Mouse (Mus musculus) retina, postnatal 1 day (tissue): ENCODE results near the gene Mthfsl.
"Not testable (repeated sequence)": the region's sequence is repeated elsewhere in the genome, so short reads cannot be mapped to it uniquely, and the experiment has no call there.

Experiments used
- DNase-seq: peaks from one replicate; pipeline ENCODE4 v3.0.0-alpha.2; 2012

The Mthfsl gene

DNA sequence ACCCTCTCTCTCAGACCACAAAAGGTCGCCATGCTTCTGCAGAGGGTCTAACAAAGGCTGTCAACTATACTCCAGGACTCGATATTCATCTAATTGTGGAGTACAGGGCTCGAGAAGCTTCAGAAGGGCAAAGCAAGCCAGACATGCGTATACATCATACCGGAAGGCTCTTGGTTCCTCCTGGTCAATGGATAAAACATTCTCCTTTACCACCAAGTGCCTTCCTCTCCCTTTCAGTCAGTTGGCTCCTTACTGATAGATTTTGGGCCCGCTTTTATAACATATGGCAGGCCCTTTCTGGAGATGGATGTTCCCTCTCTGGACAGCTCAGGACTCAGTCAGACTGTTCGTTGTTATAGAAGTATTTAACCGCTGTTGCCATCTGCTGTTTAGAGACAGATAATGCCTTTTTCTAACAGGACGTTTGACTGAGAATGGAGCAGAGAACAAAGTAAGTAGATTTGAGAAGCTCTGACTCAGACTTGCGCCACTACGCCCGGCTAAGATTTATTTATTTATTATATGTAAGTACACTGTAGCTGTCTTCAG is at the start of gene Mthfsl:
Gene Mthfsl (minus strand): TSS at position 308 of the 549 bp plus-strand sequence.
- peak; percentile 25 for DNase-seq

DNA sequence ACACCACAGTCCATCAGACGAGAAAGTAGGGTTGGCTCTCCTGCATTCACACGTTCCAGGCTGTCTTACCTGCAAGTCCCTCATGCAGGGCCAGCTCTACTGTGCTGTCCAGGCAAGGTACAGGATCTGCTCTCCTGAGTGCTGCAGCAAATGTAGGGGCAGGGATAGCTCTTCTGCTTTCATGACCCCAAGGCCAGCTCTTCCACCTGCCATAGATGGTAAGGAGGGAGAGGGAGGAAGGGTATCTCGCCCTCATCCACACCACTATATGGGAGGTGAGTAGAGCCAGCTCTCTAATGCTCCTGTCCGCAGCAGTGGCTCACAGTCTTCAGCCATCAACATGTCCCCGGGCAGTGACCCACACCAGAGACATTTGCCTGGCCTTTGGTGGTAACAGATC is 49.4 kb upstream of the Mthfsl start:
- not testable (repeated sequence) for DNase-seq

DNA sequence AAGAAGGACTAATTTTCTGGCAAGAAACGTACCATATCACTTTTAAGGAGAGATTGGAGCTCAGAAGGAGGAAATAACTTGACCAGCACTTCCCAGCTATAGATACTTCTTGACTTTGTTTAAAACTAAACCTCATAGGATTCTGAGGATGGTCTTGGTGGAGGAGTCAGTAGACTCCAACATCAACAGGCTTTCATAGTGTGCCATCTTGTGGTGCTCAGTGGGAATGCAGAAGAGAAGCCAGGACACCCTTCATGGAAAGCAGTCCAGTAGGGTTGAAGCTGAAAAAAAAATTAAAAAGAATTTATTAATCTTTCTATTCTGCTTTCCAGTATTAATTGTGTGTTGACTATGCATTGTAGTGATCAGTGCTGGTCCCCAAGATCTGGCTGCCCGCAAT is 26.6 kb upstream of the Mthfsl start:
- not testable (repeated sequence) for DNase-seq

DNA sequence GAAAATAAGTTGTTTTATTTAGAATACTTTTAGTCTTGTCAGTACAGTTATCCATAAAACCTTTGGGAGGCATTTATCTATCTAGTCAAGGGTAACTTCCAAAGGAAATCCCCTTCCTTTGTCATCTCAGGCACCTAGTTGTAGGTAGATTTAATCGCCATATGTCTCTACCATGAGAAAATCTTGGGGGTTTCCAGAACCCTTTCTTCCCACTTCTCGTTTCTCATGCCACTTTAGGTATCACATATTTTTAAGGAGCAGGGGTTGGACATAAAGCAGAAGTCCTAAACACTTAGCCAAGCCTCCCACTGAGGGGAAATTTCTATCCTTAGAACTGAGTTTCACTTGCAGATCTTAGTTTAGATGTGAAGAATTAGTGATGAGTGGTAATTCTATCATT is 25.9 kb upstream of the Mthfsl start:
- not testable (repeated sequence) for DNase-seq

DNA sequence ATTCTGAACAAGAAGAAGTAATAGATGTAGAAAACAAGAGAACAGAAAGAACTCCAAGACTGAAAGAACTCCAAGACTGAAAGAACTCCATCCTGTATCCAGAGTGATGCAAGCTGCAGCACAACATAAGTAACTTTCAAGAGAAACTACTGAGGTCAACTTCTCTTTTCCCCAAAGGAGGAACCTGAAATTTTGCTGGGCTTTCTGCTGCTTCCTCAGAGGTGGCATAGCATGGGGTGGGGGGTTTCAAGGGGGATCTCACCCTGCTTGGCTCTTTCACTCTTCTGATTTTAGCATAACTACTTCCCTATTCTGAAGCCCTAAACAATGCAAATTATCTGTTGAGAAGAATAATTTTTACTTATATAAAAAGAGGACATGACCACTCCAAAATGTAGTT is 15.2 kb upstream of the Mthfsl start:
- DNase-seq = not testable (repeated sequence)

DNA sequence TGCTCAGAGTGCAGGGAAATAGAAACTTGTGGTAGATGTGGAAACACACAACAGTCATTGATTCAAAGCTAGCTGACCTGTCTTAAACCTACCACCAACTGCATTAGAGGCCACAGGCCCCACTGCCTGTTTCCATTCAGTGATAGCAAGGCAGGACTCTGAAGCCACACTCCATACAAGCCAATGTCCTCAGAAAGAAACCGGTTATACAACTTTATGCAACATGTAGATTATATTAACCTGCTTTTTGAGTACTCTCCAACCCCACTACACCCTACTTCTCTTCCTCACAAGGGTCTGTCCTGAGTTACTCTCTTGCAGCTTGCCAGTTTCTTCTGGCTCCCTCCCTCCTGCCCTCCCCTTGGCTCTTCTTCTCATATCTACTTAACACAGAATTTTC is 13.1 kb upstream of the Mthfsl start:
- not testable (repeated sequence) for DNase-seq

DNA sequence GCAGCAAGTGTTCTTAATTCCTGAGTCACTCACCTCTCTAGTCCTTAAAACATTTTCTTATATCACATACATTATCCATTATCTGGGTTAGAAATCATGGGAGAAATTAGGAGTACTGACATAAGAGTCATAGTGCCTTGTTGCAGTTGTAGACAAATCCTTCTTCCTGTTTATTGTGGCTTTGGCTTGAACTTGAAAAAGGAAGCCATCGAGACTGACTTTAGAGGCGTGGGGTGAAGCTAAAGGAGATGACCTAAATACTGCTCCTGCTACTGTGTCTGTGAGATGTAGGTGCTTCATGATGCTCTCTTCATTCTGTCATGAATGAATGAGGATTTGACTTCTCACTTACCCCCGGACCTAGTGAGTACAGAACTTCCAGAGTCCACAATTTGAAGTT is 12.2 kb upstream of the Mthfsl start:
- not testable (repeated sequence) for DNase-seq

DNA sequence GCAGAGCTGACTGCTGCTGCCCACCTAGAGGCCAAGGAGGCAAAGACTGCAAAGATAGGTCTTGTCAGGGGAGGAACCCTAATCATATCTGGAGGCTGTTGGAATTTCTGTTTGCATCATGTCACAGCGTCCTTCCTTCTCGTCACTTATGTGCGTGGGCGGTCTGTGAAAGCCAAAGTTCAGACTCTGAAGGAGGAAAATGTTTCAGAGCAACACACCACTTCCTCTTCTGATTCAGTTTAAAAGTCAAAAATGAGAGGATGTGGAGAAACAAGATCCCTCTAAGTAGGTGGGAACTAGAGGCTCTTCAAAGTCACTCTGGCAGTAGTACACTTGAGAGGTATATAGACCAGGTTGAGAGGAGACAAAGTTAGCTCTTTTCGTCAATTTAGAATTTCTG is 11.6 kb upstream of the Mthfsl start, which contains the start of gene Bcl2a1d:
Gene Bcl2a1d (minus strand): TSS at position 187 of the 400 bp plus-strand sequence.
- not testable (repeated sequence) for DNase-seq

DNA sequence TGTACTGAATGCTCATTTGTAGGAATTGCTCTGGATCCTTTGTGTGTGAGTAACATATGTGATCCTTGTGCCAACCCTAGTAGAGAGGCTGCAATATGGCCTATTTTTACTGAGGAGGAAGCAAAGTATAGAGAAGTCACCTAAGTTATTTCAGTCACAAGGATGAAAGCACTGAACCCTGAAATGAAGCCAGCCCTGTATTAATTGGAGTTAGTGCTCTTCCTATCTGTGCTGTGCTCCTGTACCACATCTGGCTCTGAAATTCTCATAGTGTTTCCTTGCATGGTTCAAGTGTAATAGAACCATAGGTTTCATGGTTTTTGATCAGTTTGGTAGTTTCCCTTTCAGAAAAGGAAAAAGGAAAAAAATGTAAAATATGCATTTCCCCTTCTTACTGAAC is 8.2 kb upstream of the Mthfsl start:
- not testable (repeated sequence) for DNase-seq

DNA sequence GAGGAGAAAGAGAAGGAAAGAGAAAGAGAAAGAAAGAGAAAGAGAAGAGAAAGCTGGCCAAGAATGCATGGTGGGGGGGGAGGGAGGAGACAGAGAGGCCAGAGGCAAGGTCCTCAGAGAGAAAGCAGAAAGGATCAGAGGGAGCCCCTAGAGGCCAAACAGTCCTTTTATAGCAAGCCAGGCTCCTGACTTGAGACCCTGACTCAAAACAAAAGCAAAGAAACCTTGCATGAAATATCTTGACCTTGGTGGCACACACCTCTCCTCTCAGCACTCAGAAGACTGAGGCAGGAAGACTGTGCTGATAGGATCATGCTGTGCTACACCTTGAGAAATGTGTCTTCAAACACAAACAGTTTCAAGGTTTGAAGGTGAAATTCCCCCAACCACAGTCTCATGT is 1.5 kb upstream of the Mthfsl start:
- not testable (repeated sequence) for DNase-seq

DNA sequence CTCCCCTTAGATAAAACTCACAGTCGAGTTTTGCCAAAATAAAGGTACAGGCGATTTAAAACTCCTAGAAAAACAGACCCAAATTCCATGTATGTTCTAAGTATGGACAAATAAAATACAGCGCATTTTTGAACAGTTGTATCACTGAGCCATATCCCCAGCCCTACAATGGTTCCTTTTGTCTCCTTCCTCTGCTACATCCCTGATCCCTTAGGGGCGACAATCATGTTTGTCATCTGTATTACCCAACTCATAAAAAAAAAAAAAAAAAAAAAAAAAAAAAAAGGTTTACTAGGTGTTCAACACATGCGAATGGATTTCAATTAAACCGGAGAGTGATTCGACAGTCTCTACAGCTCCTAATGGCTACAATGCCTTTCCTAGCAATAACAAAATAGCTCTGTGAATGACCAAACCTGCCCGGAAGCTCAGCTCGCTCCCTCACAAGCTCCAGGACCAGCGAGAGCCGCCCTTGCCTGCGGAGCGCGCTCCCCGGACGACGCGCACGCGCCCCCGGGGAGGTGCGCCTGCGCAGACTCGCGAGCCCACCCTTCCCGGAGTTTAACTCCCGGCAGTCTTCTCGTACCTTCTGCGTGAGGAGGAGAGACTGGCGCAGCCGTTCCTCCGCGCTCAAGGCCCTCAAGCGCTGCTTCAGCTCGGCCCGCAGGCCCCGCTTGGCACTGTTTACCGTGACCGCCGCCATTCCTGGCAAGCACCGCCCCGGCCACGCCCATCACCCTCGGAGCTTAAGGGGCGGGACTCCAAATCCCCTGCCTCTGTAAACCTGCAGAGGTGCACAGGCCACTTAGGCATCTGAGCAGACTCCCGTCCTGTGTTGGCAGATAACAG is 799 bp downstream of the Mthfsl start:
- peak; percentile 47 for DNase-seq

DNA sequence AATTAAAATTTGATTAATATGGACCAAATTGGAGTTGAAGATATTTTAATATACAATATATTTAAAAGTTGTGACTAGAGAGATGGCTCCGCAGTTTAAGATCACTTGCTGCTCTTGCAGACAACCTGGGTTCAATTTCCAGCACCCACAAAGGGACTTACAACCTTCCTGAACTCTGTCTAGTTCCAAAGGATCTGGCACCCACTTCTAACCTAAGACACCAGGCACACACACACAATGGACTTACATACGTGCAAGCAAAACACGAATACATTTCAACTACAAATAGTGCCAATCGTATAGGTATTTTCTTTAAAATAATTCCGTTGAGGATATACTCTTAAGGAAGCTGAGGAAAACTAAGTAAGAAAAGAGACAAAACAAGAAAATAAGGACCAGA is 1.5 kb downstream of the Mthfsl start:
- not testable (repeated sequence) for DNase-seq

DNA sequence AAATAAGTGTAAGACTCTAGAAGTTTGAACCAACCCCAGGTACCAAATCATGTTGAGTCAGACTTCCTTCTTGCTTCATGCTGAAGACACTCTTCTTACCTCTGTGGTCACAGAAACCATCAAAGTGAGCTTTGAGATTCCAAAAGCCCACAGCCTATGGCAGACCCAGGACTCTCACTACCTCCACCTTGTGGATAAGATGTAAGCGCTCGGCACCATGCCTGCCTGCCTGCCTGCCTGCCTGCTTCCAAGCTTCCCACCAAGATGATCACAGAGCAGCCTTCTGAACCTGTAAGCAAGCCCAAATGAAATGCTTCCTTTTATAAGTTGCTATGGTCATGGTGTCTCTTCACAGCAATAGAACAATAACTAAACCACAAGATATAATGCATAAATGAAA is 2.0 kb downstream of the Mthfsl start:
- peak; percentile 14 for DNase-seq

DNA sequence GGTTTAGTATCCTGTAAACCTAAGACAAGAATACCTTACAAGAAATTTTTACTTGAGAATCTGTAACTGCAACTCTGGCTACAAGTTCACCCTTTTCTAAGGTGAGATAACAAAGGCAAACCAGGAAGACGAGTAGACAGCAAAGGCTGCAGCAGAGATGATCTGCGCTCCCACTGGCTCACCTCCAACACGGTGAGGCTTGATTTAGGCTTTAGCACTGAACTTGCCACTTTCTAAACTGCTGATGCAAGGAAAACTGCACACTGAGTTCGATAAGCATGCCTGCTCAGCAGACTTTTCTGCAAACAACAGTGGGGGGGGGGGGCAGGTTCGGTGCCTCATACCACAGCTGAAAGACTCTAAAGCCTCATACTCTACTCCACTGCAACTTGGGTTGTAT is 5.6 kb downstream of the Mthfsl start:
- DNase-seq = not testable (repeated sequence)

DNA sequence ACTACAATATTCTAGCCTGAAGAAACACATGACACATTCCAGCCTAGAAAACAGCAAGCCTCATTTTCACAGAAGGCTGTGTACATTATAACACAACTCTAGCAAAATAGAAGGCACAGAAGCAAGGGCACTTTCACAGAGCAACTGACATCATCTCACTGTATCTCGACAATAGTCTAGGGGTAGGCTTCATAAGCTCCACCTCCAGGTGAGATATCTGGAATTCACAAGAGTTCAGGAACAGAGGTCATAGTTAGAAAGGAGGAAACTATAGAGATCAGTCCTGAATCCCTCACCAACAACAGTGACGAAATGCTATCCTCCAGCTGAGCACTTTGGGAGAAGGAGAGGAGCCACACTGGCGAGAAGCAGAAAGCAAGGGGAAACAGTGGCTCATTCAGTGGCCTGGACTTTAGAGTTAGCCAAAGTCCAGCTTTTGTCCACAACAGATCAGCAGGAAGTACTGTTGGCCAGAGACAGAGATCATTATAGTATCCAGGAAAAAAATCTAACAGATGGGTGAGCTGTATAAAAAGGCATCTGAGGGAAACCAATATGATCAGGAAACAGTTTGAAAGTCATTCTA is 7.8 kb downstream of the Mthfsl start:
- DNase-seq = not testable (repeated sequence)

DNA sequence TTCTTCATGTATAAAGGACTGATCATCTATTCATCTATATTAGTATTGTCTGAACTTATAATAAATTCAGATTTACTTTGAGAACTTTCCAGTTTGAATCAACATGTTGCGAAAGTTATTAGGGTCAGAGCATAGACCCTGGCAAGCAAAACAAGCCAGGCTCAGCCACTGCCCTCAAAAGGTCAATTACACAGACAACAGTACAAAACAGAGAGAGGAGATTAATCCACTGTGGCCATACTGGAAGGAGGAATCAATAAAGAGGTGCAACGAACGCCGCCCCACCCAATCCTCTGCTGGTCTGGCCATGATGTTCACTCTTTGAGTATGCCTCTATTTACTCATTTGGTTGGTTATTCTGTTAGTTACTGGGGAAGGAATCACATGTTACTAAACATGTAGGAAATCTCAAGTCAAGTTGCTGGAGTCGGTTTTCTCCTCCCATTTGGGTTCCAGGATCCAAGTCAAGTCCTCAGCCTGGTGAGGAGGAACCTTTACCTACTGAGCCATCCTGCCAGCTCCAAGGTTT is 9.1 kb downstream of the Mthfsl start:
- not testable (repeated sequence) for DNase-seq

DNA sequence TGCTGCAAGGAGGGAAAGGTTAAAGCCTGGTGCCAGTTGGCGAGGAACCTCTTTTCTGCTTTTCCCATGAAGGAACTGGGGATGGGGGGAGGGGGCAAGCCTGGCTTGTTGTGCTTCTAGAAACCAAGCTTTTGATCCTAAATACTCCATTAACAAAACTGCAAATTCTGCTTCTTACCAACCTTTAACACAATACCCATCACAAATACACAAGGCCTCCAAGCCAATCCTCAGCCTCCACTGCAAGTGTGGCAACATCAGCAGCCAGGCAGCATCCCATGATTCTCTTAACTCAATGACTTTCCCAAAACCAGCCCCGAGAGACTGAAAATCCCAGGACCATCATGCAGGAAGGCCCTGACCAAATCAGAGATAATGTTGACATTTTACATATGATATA is 9.7 kb downstream of the Mthfsl start:
- not testable (repeated sequence) for DNase-seq

DNA sequence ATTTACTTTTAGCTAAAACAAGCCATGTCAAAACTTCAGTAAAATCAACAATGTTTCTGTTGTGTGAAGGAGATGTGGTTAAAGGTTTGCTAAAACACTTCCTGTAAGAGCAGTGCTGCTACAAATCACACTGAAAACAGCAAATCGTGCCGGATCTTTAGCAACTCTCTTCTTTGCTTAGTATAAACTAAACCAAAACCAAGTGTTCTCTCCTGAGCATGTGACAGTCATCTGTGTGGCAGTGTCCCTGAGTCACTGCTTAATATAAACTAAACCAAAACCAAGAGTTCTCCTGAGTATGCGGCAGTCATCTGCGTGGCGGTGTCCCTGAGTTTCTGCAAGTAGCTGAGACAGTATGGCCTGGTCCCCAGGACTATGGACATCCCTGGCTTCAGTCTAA is 10.3 kb downstream of the Mthfsl start:
- DNase-seq = not testable (repeated sequence)

DNA sequence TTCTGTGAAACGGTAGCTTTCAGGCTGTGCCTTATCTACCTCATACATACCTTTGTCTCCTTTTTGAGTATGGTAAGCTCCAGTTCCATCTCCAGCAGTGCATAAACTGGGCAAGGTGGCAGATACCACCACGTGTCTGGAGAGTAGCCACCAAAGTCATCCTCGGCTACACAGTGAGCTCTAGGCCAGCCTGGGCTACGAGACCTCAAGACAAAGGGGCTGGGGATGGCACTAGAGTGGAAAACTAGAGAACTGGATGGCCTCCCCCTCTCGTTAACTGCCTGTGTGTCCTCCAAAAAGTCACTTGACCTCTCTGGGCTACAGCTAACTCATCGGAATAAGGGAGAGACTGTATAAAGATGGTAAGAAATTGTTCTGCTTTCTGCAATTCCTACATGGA is 10.8 kb downstream of the Mthfsl start:
- DNase-seq = no peak

DNA sequence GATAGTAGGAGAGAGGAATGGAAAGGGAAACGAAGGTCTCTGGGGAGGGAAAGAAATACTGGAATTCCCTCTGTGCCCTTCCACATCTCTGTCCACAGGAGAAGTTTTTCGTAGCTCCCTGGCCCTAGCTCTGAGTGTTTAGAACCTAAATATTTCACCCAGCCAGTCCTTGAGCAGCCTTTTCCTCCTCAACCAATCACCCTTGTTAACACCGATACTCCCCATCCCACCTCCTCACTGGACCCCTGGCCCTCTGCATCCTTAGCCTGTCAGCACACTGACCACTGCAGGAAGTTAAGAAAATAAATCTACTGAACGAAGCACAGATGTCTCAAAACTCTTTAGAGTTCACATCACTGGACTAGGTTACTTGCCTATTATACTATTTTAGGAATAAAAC is 13.4 kb downstream of the Mthfsl start:
- no peak for DNase-seq

DNA sequence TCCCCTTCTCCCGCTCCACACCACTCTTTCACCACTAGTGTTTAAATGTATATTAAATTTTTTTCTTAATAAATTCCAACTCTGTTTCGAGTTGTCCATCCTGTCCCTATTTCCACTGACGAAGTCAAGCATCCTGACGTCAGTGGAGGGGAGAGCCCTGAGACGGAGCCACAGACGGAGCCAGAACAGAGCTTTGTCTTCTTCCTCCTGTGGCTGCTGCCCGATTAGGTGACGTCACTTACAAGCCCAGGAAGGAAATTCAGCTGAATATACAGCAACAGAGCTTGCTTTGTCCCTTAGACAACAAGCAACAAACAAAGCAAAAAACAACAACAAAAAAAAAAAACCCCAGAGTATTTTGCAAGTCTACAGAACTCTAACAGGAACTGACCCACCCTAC is 14.9 kb downstream of the Mthfsl start:
- DNase-seq = not testable (repeated sequence)

DNA sequence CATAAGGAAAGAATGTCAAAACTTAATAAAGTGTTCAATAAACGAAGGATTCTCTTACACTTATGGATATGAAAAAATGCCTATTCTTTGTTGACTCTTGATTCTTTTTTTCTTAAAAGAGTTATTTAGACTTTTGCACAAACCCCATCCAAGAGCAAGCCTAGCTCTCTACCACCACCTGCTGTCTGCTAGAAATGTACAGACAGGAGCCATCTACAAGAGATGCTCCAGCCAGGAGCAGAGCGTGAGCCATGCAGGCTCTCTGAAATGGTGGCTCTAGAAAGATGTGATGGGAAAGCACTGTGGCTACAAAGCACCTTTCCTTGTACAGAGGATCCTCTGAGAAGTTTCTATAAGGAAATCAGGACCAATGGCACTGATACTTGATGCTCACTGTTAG is 21.4 kb downstream of the Mthfsl start:
- DNase-seq = not testable (repeated sequence)

DNA sequence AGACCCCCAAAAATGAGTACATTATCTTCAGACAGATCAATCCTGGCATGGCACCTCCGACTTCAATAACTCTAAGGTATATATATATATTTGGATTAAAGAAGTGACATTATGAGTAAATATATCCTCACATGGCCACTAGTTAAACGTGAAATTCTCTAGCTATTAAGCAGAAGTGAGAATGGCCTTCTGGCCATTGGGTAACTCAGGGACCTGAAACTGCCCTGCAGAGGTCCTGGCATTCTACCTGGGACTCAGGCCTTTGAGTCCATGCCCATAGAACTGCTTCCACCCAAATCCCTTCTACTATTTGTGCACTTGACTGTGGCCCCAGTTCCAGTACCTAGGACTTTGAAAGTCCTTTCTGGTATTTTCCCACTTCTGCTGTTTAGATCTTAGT is 28.8 kb downstream of the Mthfsl start:
- not testable (repeated sequence) for DNase-seq

DNA sequence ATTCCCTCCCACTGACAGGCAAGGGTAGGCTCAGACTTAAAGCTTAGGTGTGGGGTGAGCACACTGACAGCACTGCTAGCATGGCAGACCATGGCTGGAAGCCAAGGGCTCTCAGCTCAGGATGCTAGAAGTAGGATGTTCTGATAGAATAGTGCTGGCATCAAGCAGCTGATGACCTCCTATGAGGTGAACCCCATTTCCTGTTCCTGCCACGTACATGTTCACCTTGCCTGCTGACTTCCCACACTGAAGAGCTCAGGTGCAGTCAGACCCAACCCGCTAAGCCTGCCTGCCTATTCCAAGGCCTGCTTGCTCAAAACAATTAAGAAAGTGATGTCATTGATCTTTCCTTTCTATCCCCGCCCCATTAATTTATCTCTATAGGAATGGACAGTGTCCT is 30.6 kb downstream of the Mthfsl start:
- not testable (repeated sequence) for DNase-seq
